Mouse (Mus musculus) lung, postnatal 0 days (tissue): ENCODE data around the gene Gm17324. TPM values are rescaled to one million over a fixed set of nuclear protein-coding genes. Genes with fewer than 3 reads are reported as not detected.

Experiments used
- ATAC-seq: fragments of 200-750 bp; cut with Nextera tagmentation; 2 replicates; pipeline ENCODE4 v1.8.0; 2017; ENCODE audit warnings: moderate library complexity
- DNase-seq: peaks from one replicate; pipeline ENCODE4 v3.0.0-alpha.2; 2016; ENCODE audit warnings: low spot score
- H3K27ac ChIP-seq: fragments of 300-500 bp; sonication (generic); 2 replicates; pipeline ENCODE4 v1.5.1; 2014; ENCODE audit warnings: antibody characterized with exemption, mild to moderate bottlenecking, low read length, mixed read lengths
- H3K27me3 ChIP-seq: fragments of 300-500 bp; sonication (generic); replicated peaks from 2 replicates; pipeline ENCODE4 v1.6.1; 2014; ENCODE audit warnings: low read length, mixed read lengths; ENCODE audit not compliant: insufficient read depth
- H3K36me3 ChIP-seq: fragments of 300-500 bp; sonication (generic); 2 replicates; pipeline ENCODE4 v1.6.1; 2014; ENCODE audit warnings: low read length, mixed read lengths; ENCODE audit not compliant: insufficient read depth
- H3K4me1 ChIP-seq: fragments of 300-500 bp; sonication (generic); 2 replicates; pipeline ENCODE4 v1.6.1; 2014; ENCODE audit warnings: antibody characterized with exemption, low read depth, low read length, mixed read lengths; ENCODE audit not compliant: insufficient read depth
- H3K4me2 ChIP-seq: fragments of 300-500 bp; sonication (generic); replicated peaks from 2 replicates; pipeline ENCODE4 v1.6.1; 2014; ENCODE audit warnings: low read depth, mild to moderate bottlenecking, low read length, moderate library complexity, mixed read lengths
- H3K4me3 ChIP-seq: fragments of 300-500 bp; sonication (generic); 2 replicates; pipeline ENCODE4 v1.5.1; 2014; ENCODE audit warnings: low read depth, low read length
- H3K9ac ChIP-seq: fragments of 300-500 bp; sonication (generic); replicated peaks from 2 replicates; pipeline ENCODE4 v1.6.1; 2014; ENCODE audit warnings: low read depth, mild to moderate bottlenecking
- H3K9me3 ChIP-seq: fragments of 300-500 bp; sonication (generic); 2 replicates; pipeline ENCODE4 v1.6.1; 2016; ENCODE audit warnings: low read length, mixed read lengths
- CTCF ChIP-seq: IDR thresholded peaks from 2 replicates; pipeline ENCODE4 v1.5.1; 2016; ENCODE audit warnings: antibody characterized with exemption, mild to moderate bottlenecking
- EP300 ChIP-seq: IDR thresholded peaks from 2 replicates; pipeline ENCODE4 v1.6.1; 2016; ENCODE audit warnings: antibody characterized with exemption, mild to moderate bottlenecking, control low read depth
- WGBS: fragments of 180-500 bp; shearing (Covaris S2); extraction: QIAGEN DNeasy Blood & Tissue Kit; methylation state at CpG from one replicate; pipeline ENCODE4 v1.1.7; 2014; 5-methylcytosine and 5-hydroxymethylcytosine counted together
- polyA plus RNA-seq: library from polyadenylated mRNA; unstranded; fragments of >200 nt; fragmentation: Nextera tagmentation; extraction: Ambion mirVana; gene quantifications from 2 replicates; pipeline ENCODE4 v1.2.1, GENCODE M21; 2015

The Gm17324 gene
- polyA plus RNA-seq, 1 experiment from 2014 or later, result 0.88 TPM

DNA sequence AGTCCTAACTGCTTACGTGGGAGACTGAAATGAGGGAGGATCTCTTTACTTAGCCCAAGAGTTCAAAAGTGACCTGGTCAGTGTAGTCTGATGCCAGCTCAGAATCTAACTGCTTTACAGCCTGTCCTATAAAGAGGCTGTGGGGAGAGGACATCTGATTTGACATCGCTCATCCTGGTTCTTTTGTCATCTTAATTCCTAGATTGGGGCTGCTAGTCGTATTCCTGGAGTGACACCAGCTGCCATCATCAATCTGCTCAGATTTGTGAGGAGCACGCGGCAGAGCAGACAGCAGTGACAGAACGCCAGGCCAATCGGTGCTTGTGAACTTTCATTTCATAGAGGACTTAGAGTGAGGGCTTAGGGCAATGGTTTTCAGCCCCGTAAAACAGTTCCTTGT lies 25.0 kb upstream of the Gm17324 start:
- Histone ChIP-seq H3K9ac (no peak overlapping the region), H3K9me3 (no peaks in the 10 kb centered on the region), H3K27ac (no peak overlapping the region), H3K36me3 (peaks cover 25% of the 10 kb centered on the region), H3K4me1 (no peaks in the 10 kb centered on the region), H3K4me3 (no peak overlapping the region), H3K4me2 (no peak overlapping the region), H3K27me3 (no peaks in the 10 kb centered on the region)
- ATAC-seq (no peak), DNase-seq (no peak)
- no peak for TF ChIP-seq CTCF
- TF ChIP-seq EP300, result no peak
- WGBS, result 75% methylated on average over 8 of the region's 8 CpGs

GRCm38 (mm10) chr9:78465725-78466124 lies 17.1 kb upstream of the Gm17324 start:
- TF ChIP-seq CTCF, result no peak
- no peak for TF ChIP-seq EP300
- H3K27me3 ChIP-seq, result no peaks in the 10 kb centered on the region
- no peaks in the 10 kb centered on the region for H3K4me1 ChIP-seq
- no peak overlapping the region for H3K9ac ChIP-seq
- H3K9me3 ChIP-seq, result no peaks in the 10 kb centered on the region
- no peak for ATAC-seq
- H3K36me3 ChIP-seq, result peaks cover 26% of the 10 kb centered on the region
- DNase-seq, result no peak
- no peak overlapping the region for H3K4me3 ChIP-seq
- 95% methylated on average over 3 of the region's 3 CpGs for WGBS
- no peak overlapping the region for H3K27ac ChIP-seq
- no peak overlapping the region for H3K4me2 ChIP-seq

DNA sequence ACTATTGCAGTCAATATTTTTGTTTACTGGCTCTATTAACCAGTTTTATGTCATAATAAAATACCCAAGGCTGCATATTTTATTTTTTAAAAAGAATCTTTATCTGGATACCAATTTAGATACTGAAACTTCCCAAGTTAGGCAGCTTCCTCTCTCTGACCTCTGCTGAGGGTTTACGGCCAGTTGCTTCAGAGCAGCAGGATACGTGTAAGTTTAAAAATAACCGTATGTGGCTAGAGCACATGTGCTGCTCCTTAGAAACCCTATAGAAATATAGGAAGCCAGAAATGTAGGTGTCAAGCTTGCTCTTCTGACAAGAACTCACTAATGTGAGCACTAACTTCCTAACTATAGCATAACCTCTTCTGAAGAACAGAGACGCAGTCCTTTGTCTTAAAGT lies 14.8 kb upstream of the Gm17324 start:
- DNase-seq, result no peak
- no peaks in the 10 kb centered on the region for H3K4me1 ChIP-seq
- no peak overlapping the region for H3K9ac ChIP-seq
- no peak overlapping the region for H3K4me2 ChIP-seq
- WGBS, result 86% methylated on average over 4 of the region's 4 CpGs
- no peak overlapping the region for H3K27ac ChIP-seq
- H3K9me3 ChIP-seq, result no peaks in the 10 kb centered on the region
- H3K4me3 ChIP-seq, result no peak overlapping the region
- H3K36me3 ChIP-seq, result peaks cover 23% of the 10 kb centered on the region; the same call in 1 of the 2 replicates
- TF ChIP-seq EP300, result no peak
- no peak for TF ChIP-seq CTCF
- H3K27me3 ChIP-seq, result no peaks in the 10 kb centered on the region
- no peak for ATAC-seq

- Histone ChIP-seq H3K9me3 (no peaks in the 10 kb centered on the region), H3K4me3 (no peak overlapping the region), H3K4me2 (no peak overlapping the region), H3K9ac (no peak overlapping the region), H3K27me3 (no peaks in the 10 kb centered on the region), H3K27ac (no peak overlapping the region), H3K36me3 (peaks cover 26% of the 10 kb centered on the region; the same call in 1 of the 2 replicates), H3K4me1 (no peaks in the 10 kb centered on the region)
- WGBS, result 91% methylated on average over 8 of the region's 8 CpGs
- TF ChIP-seq CTCF (no peak), EP300 (no peak)
- DNase-seq, result no peak
- ATAC-seq, result no peak
These were observed 8.4 kb upstream of the Gm17324 start for GRCm38 (mm10) chr9:78457026-78457425.

GRCm38 (mm10) chr9:78451382-78451781 lies 2.8 kb upstream of the Gm17324 start:
- whole genome bisulfite sequencing, result 63% methylated on average over 4 of the region's 4 CpGs
- Histone ChIP-seq H3K27me3 (no peaks in the 10 kb centered on the region), H3K4me3 (no peak overlapping the region), H3K4me2 (no peak overlapping the region), H3K4me1 (peaks cover 5% of the 10 kb centered on the region; the same call in 1 of the 2 replicates), H3K9ac (no peak overlapping the region), H3K36me3 (peaks cover 5% of the 10 kb centered on the region; the same call in 1 of the 2 replicates), H3K27ac (no peak overlapping the region), H3K9me3 (no peaks in the 10 kb centered on the region)
- TF ChIP-seq EP300, result no peak
- no peak for TF ChIP-seq CTCF
- DNase-seq, result peak; percentile 31
- no peak for ATAC-seq

GRCm38 (mm10) chr9:78450404-78450803 lies 1.8 kb upstream of the Gm17324 start:
- Histone ChIP-seq H3K27ac (no peak overlapping the region), H3K4me1 (peaks cover 5% of the 10 kb centered on the region; the same call in 1 of the 2 replicates), H3K4me2 (no peak overlapping the region), H3K27me3 (no peaks in the 10 kb centered on the region), H3K9me3 (no peaks in the 10 kb centered on the region), H3K4me3 (no peak overlapping the region), H3K9ac (no peak overlapping the region), H3K36me3 (peaks cover 5% of the 10 kb centered on the region; the same call in 1 of the 2 replicates)
- ATAC-seq (no peak), DNase-seq (no peak)
- WGBS, result 77% methylated on average over 5 of the region's 5 CpGs
- no peak for TF ChIP-seq EP300
- no peak for TF ChIP-seq CTCF

GRCm38 (mm10) chr9:78447606-78447972 lies 997 bp downstream of the Gm17324 start:
- 30% methylated on average over 9 of the region's 9 CpGs for WGBS
- H3K27ac ChIP-seq, result no peak overlapping the region
- H3K27me3 ChIP-seq, result peaks cover 1% of the 10 kb centered on the region; the same call in 1 of the 2 replicates
- ATAC-seq (no peak), DNase-seq (no peak)
- H3K4me2 ChIP-seq, result peak overlapping the region; percentile 78
- peak overlapping the region; percentile 96 for H3K4me3 ChIP-seq
- H3K9ac ChIP-seq, result no peak overlapping the region
- no peak for TF ChIP-seq CTCF
- no peak for TF ChIP-seq EP300
- peaks cover 5% of the 10 kb centered on the region; the same call in 1 of the 2 replicates for H3K4me1 ChIP-seq
- H3K9me3 ChIP-seq, result no peaks in the 10 kb centered on the region
- no peaks in the 10 kb centered on the region for H3K36me3 ChIP-seq
